Mouse (Mus musculus): Measurements from ENCODE around the gene Fras1.

Gene Fras1

GRCm38 (mm10) chr5:96783506-96784288 is 409.9 kb downstream of the Fras1 start:
- in situ Hi-C loops (cut with MseI, MboI), result no loop called here

GRCm38 (mm10) chr5:96785096-96785495 is 411.3 kb downstream of the Fras1 start:
- in situ Hi-C loops (cut with MseI, MboI), result no loop called here

- in situ Hi-C loops (cut with MseI, MboI), result no loop called here
Measured at GRCm38 (mm10) chr5:96792422-96792821, 418.7 kb downstream of the Fras1 start.

GRCm38 (mm10) chr5:96792936-96793718 is 419.4 kb downstream of the Fras1 start, which contains the start of gene Anxa3:
Anxa3 (plus strand) TSS chr5:96793339.
- in situ Hi-C loops (cut with MseI, MboI), result no loop called here

GRCm38 (mm10) chr5:96793953-96794635 is 420.3 kb downstream of the Fras1 start:
- in situ Hi-C loops (cut with MseI, MboI), result no loop called here

GRCm38 (mm10) chr5:96795752-96796151 is 422.0 kb downstream of the Fras1 start:
- in situ Hi-C loops (cut with MseI, MboI), result no loop called here

GRCm38 (mm10) chr5:96797465-96797864 is 423.7 kb downstream of the Fras1 start:
- in situ Hi-C loops (cut with MseI, MboI), result no loop called here

- in situ Hi-C loops (cut with MseI, MboI), result no loop called here
Measured at GRCm38 (mm10) chr5:96799165-96799564, 425.4 kb downstream of the Fras1 start.

- in situ Hi-C loops (cut with MseI, MboI), result no loop called here
Measured at GRCm38 (mm10) chr5:96799969-96800368, 426.2 kb downstream of the Fras1 start.

GRCm38 (mm10) chr5:96802185-96802584 is 428.4 kb downstream of the Fras1 start:
- in situ Hi-C loops (cut with MseI, MboI), result no loop called here

- in situ Hi-C loops (cut with MseI, MboI), result no loop called here
Measured at GRCm38 (mm10) chr5:96803091-96803490, 429.3 kb downstream of the Fras1 start.

- in situ Hi-C loops (cut with MseI, MboI), result no loop called here
Measured at GRCm38 (mm10) chr5:96804304-96804703, 430.5 kb downstream of the Fras1 start.

- in situ Hi-C loops (cut with MseI, MboI), result no loop called here
Measured at GRCm38 (mm10) chr5:96804813-96805212, 431.1 kb downstream of the Fras1 start.

- in situ Hi-C loops (cut with MseI, MboI), result no loop called here
Measured at GRCm38 (mm10) chr5:96810620-96811019, 436.9 kb downstream of the Fras1 start.

- in situ Hi-C loops (cut with MseI, MboI), result no loop called here
Measured at GRCm38 (mm10) chr5:96824769-96825327, 451.1 kb downstream of the Fras1 start.

GRCm38 (mm10) chr5:96827176-96827575 is 453.4 kb downstream of the Fras1 start:
- in situ Hi-C loops (cut with MseI, MboI), result no loop called here
